Mouse (Mus musculus) forebrain, embryonic 12.5 days (tissue): ENCODE results near the gene Phip. TPM values are rescaled to one million over a fixed set of nuclear protein-coding genes. Genes with fewer than 3 reads are reported as not detected.

ENCODE experiments used
- ATAC-seq: fragments of 200-750 bp; cut with Nextera tagmentation; 2 replicates; pipeline ENCODE4 v1.8.0; 2017; ENCODE audit warnings: moderate TSS enrichment; ENCODE audit not compliant: low FRiP score
- H3K27ac ChIP-seq: fragments of 300-500 bp; sonication (generic); 2 replicates; pipeline ENCODE4 v1.5.1; 2016; ENCODE audit warnings: mild to moderate bottlenecking
- H3K27me3 ChIP-seq: fragments of 300-500 bp; sonication (generic); 2 replicates; pipeline ENCODE4 v1.6.1; 2016; ENCODE audit warnings: mild to moderate bottlenecking
- H3K36me3 ChIP-seq: fragments of 300-500 bp; sonication (generic); replicated peaks from 2 replicates; pipeline ENCODE4 v1.6.1; 2016; ENCODE audit warnings: mild to moderate bottlenecking
- H3K4me1 ChIP-seq: fragments of 300-500 bp; sonication (generic); 2 replicates; pipeline ENCODE4 v1.6.1; 2016
- H3K4me2 ChIP-seq: fragments of 300-500 bp; sonication (generic); 2 replicates; pipeline ENCODE4 v1.6.1; 2016; ENCODE audit warnings: mild to moderate bottlenecking, moderate library complexity
- H3K4me3 ChIP-seq: fragments of 300-500 bp; sonication (generic); replicated peaks from 2 replicates; pipeline ENCODE4 v1.5.1; 2016; ENCODE audit warnings: mild to moderate bottlenecking
- H3K9ac ChIP-seq: fragments of 300-500 bp; sonication (generic); 2 replicates; pipeline ENCODE4 v1.6.1; 2016; ENCODE audit warnings: mild to moderate bottlenecking
- H3K9me3 ChIP-seq: fragments of 300-500 bp; sonication (generic); 2 replicates; pipeline ENCODE4 v1.6.1; 2016
- WGBS: fragments of 180-500 bp; shearing (Covaris S2); methylation state at CpG from one replicate; pipeline ENCODE4 v1.1.7; 2016; 5-methylcytosine and 5-hydroxymethylcytosine counted together
- polyA plus RNA-seq: library from polyadenylated mRNA; unstranded; fragments of >200 nt; fragmentation: Nextera tagmentation; extraction: Ambion mirVana; gene quantifications from 2 replicates; pipeline ENCODE4 v1.2.1, GENCODE M21; 2016

The Phip gene
- polyA plus RNA-seq, 1 experiment from 2014 or later, result 176 TPM

DNA sequence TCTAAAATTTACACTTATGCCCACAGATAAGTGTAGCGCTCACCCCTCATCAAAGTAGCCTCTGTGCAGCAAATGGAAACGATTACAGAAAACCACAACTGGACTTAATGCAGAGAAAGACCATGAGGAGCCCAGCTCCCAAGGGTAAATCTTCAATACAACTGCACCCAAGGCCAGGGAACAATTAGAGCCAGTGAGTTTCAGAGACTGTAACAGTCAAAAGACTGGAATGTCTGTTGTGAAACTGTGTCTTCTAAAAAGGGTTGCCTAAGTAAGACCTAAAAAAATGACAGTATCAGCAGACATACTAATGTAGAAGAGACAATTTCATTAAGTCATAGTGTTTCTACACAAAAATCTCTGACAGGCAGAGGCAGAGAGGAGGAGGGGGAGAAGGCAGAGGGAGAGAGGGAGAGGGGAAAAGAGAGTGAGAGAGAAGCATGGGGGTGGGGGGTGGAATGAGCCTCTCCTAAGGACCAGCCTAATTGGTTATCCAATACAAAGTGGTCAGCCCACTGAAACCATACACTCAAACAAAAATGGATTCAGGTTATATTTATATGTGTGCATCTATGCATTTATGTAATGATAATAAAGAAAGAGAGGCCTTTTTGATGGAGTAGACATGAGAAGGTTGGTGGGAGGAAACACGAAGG, 113.4 kb downstream of the Phip start:
- 87% methylated on average over 3 of the region's 3 CpGs for WGBS
- no peaks in the 10 kb centered on the region for H3K4me1 ChIP-seq
- no peaks in the 10 kb centered on the region for H3K27me3 ChIP-seq
- no peaks in the 10 kb centered on the region for H3K9me3 ChIP-seq
- H3K4me2 ChIP-seq, result no peak overlapping the region
- H3K9ac ChIP-seq, result no peak overlapping the region
- H3K36me3 ChIP-seq, result peaks cover 7% of the 10 kb centered on the region; the same call in 1 of the 2 replicates
- ATAC-seq, result 0 out of 2 replicates have a peak, but pooled peaks have one; percentile 52
- no peak overlapping the region for H3K4me3 ChIP-seq
- no peak overlapping the region for H3K27ac ChIP-seq

DNA sequence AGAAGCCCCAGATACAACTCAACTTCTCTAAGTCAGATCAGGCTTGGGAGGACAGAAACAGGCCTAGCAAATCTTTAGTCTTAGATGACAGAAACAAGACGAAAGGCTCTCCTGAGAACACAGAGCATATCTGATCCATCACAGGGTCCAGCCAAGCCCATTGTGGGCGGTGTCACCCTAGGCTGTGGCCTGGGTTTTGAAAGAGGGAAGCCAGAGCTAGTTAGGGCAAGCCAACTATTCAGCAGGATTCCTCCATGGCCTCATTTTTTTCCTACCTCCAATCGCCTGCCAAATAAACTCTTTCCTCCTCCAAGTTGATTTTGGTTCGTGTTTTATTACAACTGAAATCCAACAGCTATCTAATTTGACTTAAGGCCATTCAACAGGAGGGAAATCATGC, 114.0 kb downstream of the Phip start:
- no peaks in the 10 kb centered on the region for H3K27me3 ChIP-seq
- ATAC-seq, result no peak
- H3K4me3 ChIP-seq, result no peak overlapping the region
- H3K27ac ChIP-seq, result no peak overlapping the region
- no peaks in the 10 kb centered on the region for H3K9me3 ChIP-seq
- H3K4me1 ChIP-seq, result no peaks in the 10 kb centered on the region
- no peak overlapping the region for H3K9ac ChIP-seq
- H3K36me3 ChIP-seq, result peaks cover 7% of the 10 kb centered on the region; the same call in 1 of the 2 replicates
- no peak overlapping the region for H3K4me2 ChIP-seq
- 94% methylated on average over 4 of the region's 4 CpGs for WGBS

DNA sequence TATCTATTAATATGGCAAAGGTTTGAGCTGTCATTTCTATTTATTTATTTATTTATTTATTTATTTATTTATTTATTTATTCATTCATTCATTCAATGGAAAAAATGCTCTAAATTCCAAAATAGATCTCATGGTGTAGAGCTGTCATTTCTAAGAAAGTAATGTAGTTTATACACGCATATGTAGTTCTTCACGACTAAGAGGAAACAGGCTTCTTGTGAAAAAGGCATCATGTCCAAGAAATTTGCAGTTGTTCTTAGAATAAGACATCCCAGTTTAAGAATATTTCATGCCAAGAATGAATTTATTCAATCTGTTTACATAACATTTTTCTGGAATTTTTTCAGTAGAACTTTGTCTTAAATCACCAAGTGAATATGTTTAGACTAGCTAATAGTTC, 114.5 kb downstream of the Phip start:
- H3K9ac ChIP-seq, result no peak overlapping the region
- no peaks in the 10 kb centered on the region for H3K4me1 ChIP-seq
- no peak overlapping the region for H3K4me3 ChIP-seq
- H3K27me3 ChIP-seq, result no peaks in the 10 kb centered on the region
- no peak overlapping the region for H3K27ac ChIP-seq
- ATAC-seq, result no peak
- H3K9me3 ChIP-seq, result no peaks in the 10 kb centered on the region
- no peak overlapping the region for H3K4me2 ChIP-seq
- 87% methylated on average over 2 of the region's 2 CpGs for WGBS
- peaks cover 7% of the 10 kb centered on the region; the same call in 1 of the 2 replicates for H3K36me3 ChIP-seq

DNA sequence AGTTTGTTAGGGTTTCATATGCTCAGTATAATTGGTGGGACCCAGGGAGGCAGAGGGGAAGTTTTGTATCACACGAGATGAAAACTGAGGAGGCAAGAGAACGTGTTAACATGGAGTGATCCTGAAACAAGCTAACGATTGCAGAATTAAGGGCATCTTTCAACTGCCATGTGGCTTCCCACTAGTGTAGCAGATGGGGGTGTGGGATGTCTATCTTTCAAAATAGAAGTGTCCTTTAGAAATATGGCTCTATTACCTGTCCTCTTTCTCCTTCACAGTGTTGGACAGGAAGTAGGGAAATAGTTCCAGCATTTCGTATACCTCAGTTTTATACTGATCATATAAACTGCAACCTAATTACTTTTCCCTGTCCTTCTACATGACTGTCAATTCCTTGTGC, 119.1 kb downstream of the Phip start:
- Histone ChIP-seq H3K9ac (no peak overlapping the region), H3K27ac (no peak overlapping the region), H3K4me2 (no peak overlapping the region), H3K4me1 (no peaks in the 10 kb centered on the region), H3K4me3 (no peak overlapping the region), H3K9me3 (no peaks in the 10 kb centered on the region), H3K36me3 (no peaks in the 10 kb centered on the region), H3K27me3 (no peaks in the 10 kb centered on the region)
- WGBS, result 77% methylated on average over 4 of the region's 4 CpGs
- ATAC-seq, result no peak

DNA sequence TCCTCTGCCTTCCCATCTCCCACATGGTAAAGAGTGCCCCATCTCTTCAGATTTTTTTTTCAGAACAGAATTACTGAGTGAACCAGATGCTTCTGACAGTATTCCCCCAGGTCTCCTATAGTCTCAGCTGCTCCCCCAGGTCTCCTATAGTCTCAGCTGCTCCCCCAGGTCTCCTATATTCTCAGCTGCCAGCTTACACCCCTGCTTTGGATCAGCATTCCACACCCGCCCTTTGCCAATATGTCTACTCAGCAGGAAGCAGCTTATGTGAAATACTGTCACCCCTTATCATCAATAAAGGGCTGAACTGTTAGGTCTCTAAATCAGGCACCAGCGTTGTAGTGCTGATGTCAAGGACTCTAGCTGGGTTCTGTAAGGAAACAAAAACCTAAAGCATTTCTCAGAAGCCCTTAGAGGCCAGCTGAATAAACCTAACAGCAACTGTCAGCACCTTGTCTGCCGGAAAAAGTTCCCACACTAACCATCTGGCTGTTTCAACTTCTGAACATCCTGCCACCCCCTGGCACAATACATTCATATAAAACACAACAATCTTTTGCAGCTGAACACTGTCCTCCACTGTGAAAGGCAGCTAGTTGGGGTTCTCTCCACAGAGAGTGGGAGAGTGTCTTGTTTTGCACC, 120.2 kb downstream of the Phip start:
- Histone ChIP-seq H3K4me2 (no peak overlapping the region), H3K4me1 (no peaks in the 10 kb centered on the region), H3K9ac (no peak overlapping the region), H3K36me3 (no peaks in the 10 kb centered on the region), H3K4me3 (no peak overlapping the region), H3K9me3 (no peaks in the 10 kb centered on the region), H3K27me3 (no peaks in the 10 kb centered on the region), H3K27ac (no peak overlapping the region)
- WGBS, result 36% methylated on average over 3 of the region's 3 CpGs
- no peak for ATAC-seq

DNA sequence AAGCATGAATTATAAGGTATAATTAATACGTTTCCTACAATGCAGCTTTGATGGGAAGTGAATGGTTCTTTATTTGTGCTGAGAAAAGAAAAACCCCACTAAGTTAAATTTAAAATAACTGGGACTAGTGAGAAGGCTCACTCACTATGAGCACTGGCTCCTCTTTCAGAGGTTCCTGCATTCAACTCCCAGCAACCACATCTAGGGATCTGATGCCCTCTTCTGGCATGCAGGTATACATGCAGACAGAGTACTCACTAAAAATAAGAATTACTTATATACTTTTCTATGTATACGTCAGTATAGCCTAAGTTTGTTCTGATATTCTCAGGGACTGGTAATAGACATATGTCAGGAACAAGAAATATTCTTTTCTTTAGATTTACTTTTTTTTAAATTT, 121.3 kb downstream of the Phip start:
- no peak overlapping the region for H3K4me2 ChIP-seq
- no peaks in the 10 kb centered on the region for H3K36me3 ChIP-seq
- peak; percentile 51; the same call in 1 of the 2 replicates for ATAC-seq
- H3K4me1 ChIP-seq, result no peaks in the 10 kb centered on the region
- no peaks in the 10 kb centered on the region for H3K27me3 ChIP-seq
- H3K9ac ChIP-seq, result no peak overlapping the region
- 70% methylated on average over 2 of the region's 2 CpGs for WGBS
- H3K27ac ChIP-seq, result no peak overlapping the region
- no peak overlapping the region for H3K4me3 ChIP-seq
- no peaks in the 10 kb centered on the region for H3K9me3 ChIP-seq

DNA sequence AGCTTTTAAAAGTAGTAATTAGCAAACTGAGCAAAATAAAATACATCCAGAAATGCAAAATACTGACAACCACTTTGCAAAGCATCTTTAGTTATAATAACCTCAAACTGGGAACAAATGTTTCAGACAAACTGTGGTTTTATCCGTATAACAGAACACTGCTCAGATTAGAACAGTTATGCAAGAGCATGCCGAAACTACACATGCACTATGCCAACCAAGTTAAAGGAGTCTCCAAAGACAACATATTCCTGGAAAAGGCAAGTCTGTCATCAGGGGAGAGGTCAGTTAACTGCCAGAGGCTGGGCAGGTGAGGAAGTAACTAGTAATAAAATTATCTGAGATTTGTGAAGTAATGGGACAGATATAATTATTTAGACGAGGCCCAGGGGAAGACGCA, 132.6 kb downstream of the Phip start:
- Histone ChIP-seq H3K27ac (no peak overlapping the region), H3K4me2 (no peak overlapping the region), H3K9me3 (no peaks in the 10 kb centered on the region), H3K36me3 (peaks cover 31% of the 10 kb centered on the region), H3K4me1 (no peaks in the 10 kb centered on the region), H3K4me3 (no peak overlapping the region), H3K27me3 (no peaks in the 10 kb centered on the region), H3K9ac (no peak overlapping the region)
- ATAC-seq, result no peak
- 90% methylated on average over 4 of the region's 4 CpGs for WGBS

DNA sequence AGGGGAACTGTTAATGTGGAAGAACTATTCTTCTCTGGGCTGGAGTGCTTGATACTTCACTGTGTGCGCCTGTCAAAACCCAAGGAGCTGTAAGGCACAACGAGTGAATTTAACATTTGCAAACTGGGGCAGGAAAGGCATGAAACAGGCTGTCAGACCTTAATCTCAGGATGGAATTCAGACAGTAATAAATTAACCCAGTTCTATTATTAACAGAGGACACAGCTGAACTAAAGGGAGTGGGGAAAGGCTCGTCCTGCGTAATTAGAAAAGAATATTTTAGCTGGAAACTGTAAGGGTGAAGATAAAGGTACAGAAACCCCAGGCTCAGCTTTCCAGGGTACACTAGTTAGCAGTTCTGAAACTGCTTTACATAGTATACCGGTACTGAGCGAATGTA, 139.4 kb downstream of the Phip start:
- Histone ChIP-seq H3K9ac (no peak overlapping the region), H3K27me3 (no peaks in the 10 kb centered on the region), H3K36me3 (peaks cover 16% of the 10 kb centered on the region), H3K4me3 (no peak overlapping the region), H3K4me1 (peaks cover 6% of the 10 kb centered on the region), H3K27ac (no peak overlapping the region), H3K4me2 (no peak overlapping the region), H3K9me3 (no peaks in the 10 kb centered on the region)
- no peak for ATAC-seq
- WGBS, result 71% methylated on average over 6 of the region's 6 CpGs

DNA sequence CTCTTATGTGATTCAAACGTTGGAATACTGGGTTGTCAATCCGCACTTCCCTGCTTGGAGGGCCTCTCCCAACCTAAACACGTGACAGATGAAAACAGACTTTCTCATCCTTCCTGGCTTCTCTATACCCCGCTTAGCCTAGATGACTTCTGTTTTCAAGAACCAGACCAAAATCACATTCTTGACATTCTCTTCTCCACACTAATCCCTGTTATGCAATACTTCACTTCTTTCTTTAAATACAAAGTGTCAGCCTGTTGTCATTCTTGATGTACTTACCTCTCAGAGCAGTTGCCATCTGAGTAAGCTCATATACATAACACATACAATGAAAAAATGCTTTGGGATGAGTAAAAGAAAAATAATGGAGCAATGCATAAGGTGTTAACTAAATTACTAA, 143.4 kb downstream of the Phip start:
- Histone ChIP-seq H3K4me2 (no peak overlapping the region), H3K36me3 (0 out of 2 replicates have a peak, but pooled peaks cover 4% of the 10 kb centered on the region), H3K27me3 (no peaks in the 10 kb centered on the region), H3K4me3 (no peak overlapping the region), H3K27ac (no peak overlapping the region), H3K4me1 (peaks cover 18% of the 10 kb centered on the region), H3K9ac (no peak overlapping the region), H3K9me3 (no peaks in the 10 kb centered on the region)
- 53% methylated on average over 4 of the region's 4 CpGs for WGBS
- ATAC-seq, result no peak

DNA sequence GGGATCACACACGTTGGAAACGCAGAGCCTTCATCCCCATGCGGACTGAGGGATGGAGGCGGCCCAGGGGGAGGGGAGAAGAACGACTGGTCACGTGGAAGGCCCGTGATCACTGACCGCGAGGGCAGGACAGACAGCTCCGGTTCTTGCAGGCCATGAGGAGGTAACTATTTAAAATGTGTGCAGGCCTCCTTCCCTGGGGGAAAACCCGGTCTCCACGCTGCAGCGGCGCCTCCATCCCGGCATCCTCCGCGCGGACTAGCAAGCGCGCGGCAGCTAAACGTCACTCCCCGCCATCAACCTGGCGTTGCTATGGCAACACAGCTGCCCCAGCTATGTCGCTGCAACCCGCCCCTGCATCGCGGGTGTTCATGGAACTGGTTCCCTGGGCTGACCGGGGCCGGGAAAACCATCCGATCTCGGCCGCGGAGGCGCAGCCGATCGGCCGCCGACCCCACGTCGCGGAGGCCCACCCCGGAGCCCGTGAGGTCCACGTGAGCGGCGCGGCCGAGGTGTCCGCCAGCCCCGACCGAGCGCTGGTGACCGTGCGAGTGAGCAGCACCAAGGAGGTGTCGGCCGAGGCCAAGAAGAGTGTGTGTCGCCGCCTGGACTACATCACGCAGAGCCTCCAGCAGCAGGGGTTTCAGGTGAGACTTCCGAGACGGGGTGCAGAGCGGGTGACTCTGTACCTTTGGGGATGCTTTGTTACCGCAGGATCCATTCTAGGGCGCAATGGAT, 145.5 kb downstream of the Phip start:
- Histone ChIP-seq H3K4me2 (peak overlapping the region; percentile 62), H3K9me3 (no peaks in the 10 kb centered on the region), H3K4me3 (peak overlapping the region; percentile 70), H3K9ac (peak overlapping the region; percentile 78), H3K4me1 (peaks cover 18% of the 10 kb centered on the region), H3K27ac (peak overlapping the region; percentile 88), H3K27me3 (no peaks in the 10 kb centered on the region), H3K36me3 (0 out of 2 replicates have a peak, but pooled peaks cover 9% of the 10 kb centered on the region)
- peak; percentile 97 for ATAC-seq
- under 1% methylated on average over 65 of the region's 65 CpGs for WGBS

DNA sequence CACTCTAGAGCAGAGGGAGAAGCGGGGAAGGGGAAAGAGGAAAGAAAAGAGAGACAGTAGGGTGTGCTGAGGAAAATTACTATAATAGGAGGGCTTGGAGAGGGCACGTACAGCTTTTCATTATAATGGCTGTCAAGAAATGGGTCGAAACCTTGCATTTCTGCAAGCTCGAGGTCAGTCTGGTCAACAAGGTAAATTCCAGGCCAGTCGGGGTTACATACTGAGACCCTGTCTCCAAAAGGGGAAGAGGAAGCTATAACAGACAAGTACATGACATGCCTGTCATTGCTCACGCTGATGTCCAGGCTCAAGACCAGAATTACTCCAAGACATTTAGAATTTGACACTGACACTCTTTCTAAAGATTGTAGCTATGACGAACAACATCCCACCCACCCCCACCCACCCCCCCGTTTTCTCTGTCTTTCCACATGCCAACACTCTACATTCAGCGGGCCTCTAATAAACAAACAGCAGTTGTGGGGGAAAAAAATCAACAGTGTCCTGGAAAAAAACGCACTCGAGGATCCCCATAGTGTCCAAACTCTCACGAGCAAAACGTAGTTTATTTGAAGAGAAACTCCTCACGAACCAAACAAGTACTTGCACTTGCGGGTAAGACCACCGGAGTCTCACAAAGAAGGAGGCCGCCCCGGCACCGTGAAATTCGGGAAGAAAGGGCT, 146.2 kb downstream of the Phip start, which contains the start of gene Irak1bp1:
TSS of gene Irak1bp1 (plus strand) at position 534 of the 683 bp plus-strand sequence.
- peak within 1 kb of the TSS; percentile 70 for H3K4me3 ChIP-seq
- 18% methylated on average over 20 of the region's 20 CpGs for WGBS
- H3K4me2 ChIP-seq, result peak within 1 kb of the TSS; percentile 62
- 0 out of 2 replicates have a peak, but pooled peaks cover 9% of the 10 kb centered on the region for H3K36me3 ChIP-seq
- peaks cover 18% of the 10 kb centered on the region for H3K4me1 ChIP-seq
- peak; percentile 45; the same call in 1 of the 2 replicates for ATAC-seq
- H3K27ac ChIP-seq, result peak within 1 kb of the TSS; percentile 88
- no peaks in the 10 kb centered on the region for H3K27me3 ChIP-seq
- H3K9ac ChIP-seq, result peak within 1 kb of the TSS; percentile 78
- H3K9me3 ChIP-seq, result no peaks in the 10 kb centered on the region

DNA sequence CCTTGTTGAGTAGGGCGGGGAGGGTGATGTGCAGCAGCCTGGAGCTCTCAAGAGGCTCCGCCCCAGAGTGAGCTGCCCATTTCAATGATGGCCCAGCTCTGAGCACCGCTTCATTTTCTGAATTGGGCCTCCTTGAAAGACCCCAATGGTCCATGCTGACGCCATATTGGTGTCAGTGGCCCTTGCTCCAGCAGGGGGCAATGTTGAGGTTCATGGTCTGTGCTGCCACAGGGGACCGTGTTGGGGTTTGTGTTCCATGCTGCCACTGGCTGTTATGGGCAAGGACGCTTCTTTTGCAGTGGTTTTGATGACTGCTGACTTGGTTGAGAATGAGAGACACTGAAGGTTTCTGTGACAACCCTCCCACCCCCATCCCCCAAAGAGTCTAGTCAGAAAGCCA, 148.9 kb downstream of the Phip start:
- no peak overlapping the region for H3K9ac ChIP-seq
- H3K27me3 ChIP-seq, result no peaks in the 10 kb centered on the region
- no peak overlapping the region for H3K4me3 ChIP-seq
- H3K4me1 ChIP-seq, result peaks cover 15% of the 10 kb centered on the region
- H3K9me3 ChIP-seq, result no peaks in the 10 kb centered on the region
- WGBS, result 92% methylated on average over 6 of the region's 6 CpGs
- 0 out of 2 replicates have a peak, but pooled peaks cover 5% of the 10 kb centered on the region for H3K36me3 ChIP-seq
- no peak overlapping the region for H3K27ac ChIP-seq
- H3K4me2 ChIP-seq, result no peak overlapping the region
- no peak for ATAC-seq
